Mouse (Mus musculus) neural tube, embryonic 14.5 days (tissue): ENCODE measurements around the gene Slbp. TPM values are rescaled to one million over a fixed set of nuclear protein-coding genes. Genes with fewer than 3 reads are reported as not detected.

Source experiments
- ATAC-seq: fragments of 200-750 bp; cut with Nextera tagmentation; 2 replicates; pipeline ENCODE4 v1.8.0; 2017; ENCODE audit warnings: low read depth, mild to moderate bottlenecking, moderate TSS enrichment, moderate library complexity
- H3K27ac ChIP-seq: fragments of 300-500 bp; sonication (generic); 2 replicates; pipeline ENCODE4 v1.5.1; 2014; ENCODE audit warnings: low read depth, mild to moderate bottlenecking, control low read depth, low read length, moderate library complexity, mixed read lengths
- H3K27me3 ChIP-seq: fragments of 300-500 bp; sonication (generic); 2 replicates; pipeline ENCODE4 v1.6.1; 2014; ENCODE audit warnings: low read length; ENCODE audit not compliant: control insufficient read depth, insufficient read depth
- H3K36me3 ChIP-seq: fragments of 300-500 bp; sonication (generic); 2 replicates; pipeline ENCODE4 v1.6.1; 2014; ENCODE audit warnings: low read length, mixed read lengths; ENCODE audit not compliant: control insufficient read depth, insufficient read depth
- H3K4me1 ChIP-seq: fragments of 300-500 bp; sonication (generic); 2 replicates; pipeline ENCODE4 v1.6.1; 2014; ENCODE audit warnings: low read length; ENCODE audit not compliant: control insufficient read depth, insufficient read depth
- H3K4me2 ChIP-seq: fragments of 300-500 bp; sonication (generic); 2 replicates; pipeline ENCODE4 v1.6.1; 2014; ENCODE audit warnings: mild to moderate bottlenecking, low read depth, low read length, control low read depth
- H3K4me3 ChIP-seq: fragments of 300-500 bp; sonication (generic); 2 replicates; pipeline ENCODE4 v1.5.1; 2014; ENCODE audit warnings: low read depth, low read length, control low read depth, mixed read lengths
- H3K9ac ChIP-seq: fragments of 300-500 bp; sonication (generic); replicated peaks from 2 replicates; pipeline ENCODE4 v1.6.1; 2014; ENCODE audit warnings: low read depth, mild to moderate bottlenecking, control low read depth, low read length, mixed read lengths
- H3K9me3 ChIP-seq: fragments of 300-500 bp; sonication (generic); 2 replicates; pipeline ENCODE4 v1.6.1; 2016; ENCODE audit warnings: low read length; ENCODE audit not compliant: control insufficient read depth
- WGBS: fragments of 180-500 bp; shearing (Covaris S2); extraction: QIAGEN DNeasy Blood & Tissue Kit; methylation state at CpG from one replicate; pipeline ENCODE4 v1.1.7; 2014; 5-methylcytosine and 5-hydroxymethylcytosine counted together
- polyA plus RNA-seq: library from polyadenylated mRNA; unstranded; fragments of >200 nt; fragmentation: Nextera tagmentation; extraction: Ambion mirVana; gene quantifications from 2 replicates; pipeline ENCODE4 v1.2.1, GENCODE M21; 2014

Gene Slbp
- polyA plus RNA-seq, 1 experiment from 2014 or later: 118 TPM

DNA sequence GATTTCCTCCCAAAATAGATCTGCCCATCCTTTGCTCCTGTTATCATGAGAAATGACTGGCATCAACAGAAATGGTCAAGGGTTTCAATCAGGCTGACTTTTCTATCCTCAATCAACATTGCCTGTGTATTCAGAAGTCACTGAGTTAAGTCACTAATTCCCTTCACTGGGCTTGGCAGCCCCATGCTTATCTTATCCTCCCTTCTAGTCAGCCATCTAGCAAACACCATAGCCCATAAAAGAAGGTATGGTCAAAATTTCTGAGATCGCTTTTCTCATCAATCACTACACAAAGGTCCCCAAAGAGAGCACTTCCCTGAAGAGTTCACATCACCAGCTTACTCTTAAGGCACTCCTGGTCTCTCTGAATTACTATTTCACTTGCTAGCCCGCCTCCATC, 1.4 kb downstream of the Slbp start:
- 19% methylated on average over 2 of the region's 2 CpGs for WGBS
- peaks cover 14% of the 10 kb centered on the region for H3K4me1 ChIP-seq
- no peak for ATAC-seq
- H3K4me3 ChIP-seq: peak overlapping the region; percentile 72
- H3K4me2 ChIP-seq: peak overlapping the region; percentile 46
- peak overlapping the region; percentile 76 for H3K9ac ChIP-seq
- peak overlapping the region; percentile 94 for H3K27ac ChIP-seq
- peaks cover 23% of the 10 kb centered on the region; the same call in 1 of the 2 replicates for H3K36me3 ChIP-seq
- H3K9me3 ChIP-seq: no peaks in the 10 kb centered on the region
- H3K27me3 ChIP-seq: no peaks in the 10 kb centered on the region

DNA sequence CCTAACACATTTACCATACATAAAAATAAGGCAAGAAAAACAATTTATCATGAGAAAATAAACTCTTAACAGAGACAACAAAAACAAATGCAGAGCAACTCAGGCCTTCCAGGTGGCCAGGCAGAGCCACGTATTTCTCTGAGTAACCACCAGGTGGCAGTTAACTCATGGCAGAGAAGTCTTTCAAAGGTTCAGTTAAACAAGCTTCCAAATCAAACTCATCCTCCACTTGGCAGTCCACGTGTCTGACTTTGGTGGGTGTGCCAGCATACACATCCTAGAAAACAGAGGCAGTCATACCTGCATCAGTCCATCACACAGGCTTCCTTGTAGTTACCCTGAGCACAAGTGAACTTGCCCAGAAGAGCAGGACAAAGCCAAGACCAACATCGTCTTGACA, 11.7 kb downstream of the Slbp start:
- Histone ChIP-seq H3K4me1 (no peaks in the 10 kb centered on the region), H3K36me3 (peaks cover 23% of the 10 kb centered on the region), H3K9me3 (no peaks in the 10 kb centered on the region), H3K9ac (no peak overlapping the region), H3K27ac (no peak overlapping the region), H3K27me3 (no peaks in the 10 kb centered on the region), H3K4me2 (no peak overlapping the region), H3K4me3 (no peak overlapping the region)
- ATAC-seq: no peak
- WGBS: 39% methylated on average over 3 of the region's 3 CpGs

DNA sequence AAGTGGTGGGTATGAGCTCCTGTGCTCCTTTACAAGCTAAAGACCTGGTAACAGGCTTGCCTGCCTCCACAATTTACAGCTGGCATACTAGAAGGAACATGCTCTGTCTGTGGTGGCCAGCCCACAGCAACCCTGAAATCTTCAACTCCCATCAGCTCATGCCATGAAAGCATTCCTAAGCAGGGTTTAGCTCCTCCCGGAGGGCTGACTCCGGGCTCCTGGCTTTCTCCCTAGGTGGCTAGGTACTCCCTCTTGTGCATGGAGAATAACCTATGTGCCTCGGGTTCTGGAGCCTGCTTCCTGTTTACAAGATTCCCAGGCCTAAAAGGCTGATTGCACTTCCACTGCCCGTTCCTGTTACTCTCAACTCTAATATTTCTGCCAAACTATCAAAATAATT, 13.5 kb downstream of the Slbp start:
- H3K4me2 ChIP-seq: no peak overlapping the region
- 63% methylated on average over 4 of the region's 4 CpGs for WGBS
- no peak overlapping the region for H3K4me3 ChIP-seq
- ATAC-seq: no peak
- no peak overlapping the region for H3K27ac ChIP-seq
- no peaks in the 10 kb centered on the region for H3K9me3 ChIP-seq
- H3K36me3 ChIP-seq: peaks cover 14% of the 10 kb centered on the region
- no peaks in the 10 kb centered on the region for H3K27me3 ChIP-seq
- no peaks in the 10 kb centered on the region for H3K4me1 ChIP-seq
- H3K9ac ChIP-seq: no peak overlapping the region

DNA sequence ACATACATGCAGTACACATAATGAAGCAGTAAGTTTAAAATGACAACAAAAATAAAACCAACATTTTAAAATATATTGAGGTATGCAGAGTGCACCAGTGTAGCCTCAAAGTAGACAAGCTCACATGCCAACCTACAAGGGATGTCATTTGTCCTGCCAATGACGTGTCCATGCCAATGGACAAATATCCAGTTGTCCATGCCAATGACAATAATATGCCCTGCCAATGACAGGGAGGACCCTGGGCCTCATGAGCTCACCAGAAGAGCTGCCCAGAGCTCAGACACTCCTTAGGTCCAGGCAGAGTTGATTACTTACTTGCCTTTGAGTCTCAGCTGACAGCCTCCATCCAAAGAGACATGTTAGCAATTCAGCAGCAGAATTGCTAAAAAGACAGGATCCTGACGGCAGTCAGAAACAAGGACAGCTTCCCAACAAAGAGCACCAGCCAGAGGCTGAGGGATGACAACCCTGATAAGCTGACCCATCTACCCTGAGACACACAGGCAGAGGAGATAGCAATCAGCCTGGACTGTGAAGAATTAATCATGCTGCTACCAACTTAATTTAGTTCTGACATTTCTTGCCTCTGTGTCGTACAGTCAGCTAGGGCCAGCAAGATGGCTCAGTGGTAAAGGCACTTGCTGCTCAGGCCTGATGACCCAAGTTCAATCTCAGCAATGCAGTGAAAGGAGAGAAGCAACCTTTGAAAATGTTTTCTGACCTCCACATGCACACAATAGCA, 14.6 kb downstream of the Slbp start:
- H3K9ac ChIP-seq: no peak overlapping the region
- no peaks in the 10 kb centered on the region for H3K27me3 ChIP-seq
- H3K4me3 ChIP-seq: no peak overlapping the region
- WGBS: 84% methylated on average over 3 of the region's 3 CpGs
- no peak overlapping the region for H3K27ac ChIP-seq
- no peaks in the 10 kb centered on the region for H3K4me1 ChIP-seq
- no peak overlapping the region for H3K4me2 ChIP-seq
- ATAC-seq: no peak
- no peaks in the 10 kb centered on the region for H3K9me3 ChIP-seq
- H3K36me3 ChIP-seq: peaks cover 6% of the 10 kb centered on the region

DNA sequence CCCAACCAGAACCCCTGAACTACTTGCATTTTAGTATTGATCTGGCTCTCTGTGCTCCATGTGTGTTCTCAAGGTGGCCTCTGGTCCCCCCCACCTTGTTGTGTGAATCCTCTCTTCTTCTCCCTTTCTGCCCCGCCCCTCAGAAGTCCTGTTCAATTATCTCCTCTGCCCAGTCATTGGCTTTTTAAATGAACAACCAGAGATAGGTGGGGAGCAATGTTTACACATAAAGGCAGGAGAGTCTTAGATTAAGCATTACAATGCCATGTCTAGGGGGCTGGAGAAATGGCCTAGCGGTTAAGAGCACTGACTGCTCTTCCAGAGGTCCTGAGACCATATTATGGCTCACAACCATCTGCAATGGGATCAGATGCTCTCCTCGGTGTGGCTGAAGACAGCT, 17.0 kb downstream of the Slbp start:
- Histone ChIP-seq H3K27ac (no peak overlapping the region), H3K36me3 (no peaks in the 10 kb centered on the region; the same call in 1 of the 2 replicates), H3K27me3 (no peaks in the 10 kb centered on the region), H3K9me3 (no peaks in the 10 kb centered on the region), H3K4me1 (peaks cover 4% of the 10 kb centered on the region; the same call in 1 of the 2 replicates), H3K4me2 (no peak overlapping the region), H3K9ac (no peak overlapping the region), H3K4me3 (no peak overlapping the region)
- ATAC-seq: no peak
- WGBS: 94% methylated on average over 3 of the region's 3 CpGs

DNA sequence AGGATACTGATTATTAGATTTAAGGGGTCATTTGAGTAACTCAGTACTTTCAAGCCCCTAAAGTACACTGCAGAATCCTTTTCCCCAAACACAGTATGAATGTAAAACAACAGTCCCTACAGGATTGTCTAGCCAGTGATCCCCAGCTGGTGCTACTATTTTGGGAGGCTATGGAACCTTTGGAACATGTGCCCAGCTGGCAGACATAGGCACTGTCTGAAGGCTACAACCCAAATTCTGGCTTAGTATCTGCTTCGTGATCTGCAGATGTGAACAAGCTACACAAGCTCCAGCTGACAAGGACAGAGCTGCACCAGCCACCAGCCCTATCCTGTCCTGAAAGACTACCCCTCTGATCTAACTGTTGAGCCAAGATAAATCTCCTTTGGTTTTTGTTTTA, 19.8 kb downstream of the Slbp start:
- no peaks in the 10 kb centered on the region for H3K9me3 ChIP-seq
- no peak overlapping the region for H3K4me2 ChIP-seq
- H3K4me3 ChIP-seq: no peak overlapping the region
- H3K9ac ChIP-seq: no peak overlapping the region
- H3K27ac ChIP-seq: no peak overlapping the region
- peaks cover 11% of the 10 kb centered on the region for H3K4me1 ChIP-seq
- no peaks in the 10 kb centered on the region for H3K27me3 ChIP-seq
- H3K36me3 ChIP-seq: no peaks in the 10 kb centered on the region
- WGBS: 88% methylated on average over 1 of the region's 1 CpGs
- ATAC-seq: no peak

DNA sequence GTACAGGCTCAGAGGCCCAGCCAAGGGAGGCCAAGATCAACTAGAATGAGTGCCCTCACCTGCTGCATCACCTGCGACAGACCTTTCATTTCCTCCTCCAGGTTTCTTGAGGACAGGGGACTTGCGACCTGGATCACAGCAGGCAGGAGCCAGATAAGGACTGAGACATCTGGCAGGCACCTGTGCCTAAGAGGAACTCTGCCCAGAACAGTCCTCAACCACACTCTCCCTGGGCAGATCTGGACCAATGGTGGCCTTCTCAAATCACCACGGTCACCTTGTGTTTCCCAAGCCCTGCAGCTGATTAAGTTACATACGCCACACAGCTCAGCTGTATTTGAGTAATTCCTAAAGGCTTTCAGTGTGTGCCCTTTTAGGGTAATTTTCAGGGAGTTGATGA, 21.8 kb downstream of the Slbp start:
- ATAC-seq: no peak
- Histone ChIP-seq H3K4me1 (peaks cover 11% of the 10 kb centered on the region), H3K4me3 (peak overlapping the region; percentile 78; the same call in 1 of the 2 replicates), H3K4me2 (peak overlapping the region; percentile 69; the same call in 1 of the 2 replicates), H3K27ac (no peak overlapping the region), H3K36me3 (no peaks in the 10 kb centered on the region), H3K9me3 (no peaks in the 10 kb centered on the region), H3K9ac (no peak overlapping the region), H3K27me3 (no peaks in the 10 kb centered on the region)
- 81% methylated on average over 4 of the region's 4 CpGs for WGBS

DNA sequence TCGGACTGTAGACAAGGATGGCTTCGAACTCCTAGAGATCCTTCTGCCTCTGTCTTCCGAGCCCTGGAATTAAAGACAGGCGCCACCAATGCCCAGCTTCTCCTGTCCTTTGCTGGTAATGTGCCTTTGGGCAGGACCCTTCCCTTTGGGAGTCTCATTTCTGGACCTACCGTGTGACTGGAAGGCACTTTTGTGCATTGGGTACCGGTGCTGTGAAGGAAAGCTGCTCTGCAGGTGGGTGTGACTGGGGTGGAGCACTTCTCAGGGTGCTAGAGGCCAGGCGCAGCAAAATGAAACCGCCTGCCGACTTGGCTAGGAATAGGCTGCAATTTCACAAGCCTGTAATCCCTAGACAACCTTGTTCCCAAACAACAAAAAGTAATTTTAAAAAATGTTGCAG, 22.3 kb downstream of the Slbp start:
- ATAC-seq: peak; percentile 25
- peak overlapping the region; percentile 74 for H3K27ac ChIP-seq
- peaks cover 11% of the 10 kb centered on the region for H3K4me1 ChIP-seq
- no peaks in the 10 kb centered on the region for H3K36me3 ChIP-seq
- no peaks in the 10 kb centered on the region for H3K27me3 ChIP-seq
- H3K9ac ChIP-seq: peak overlapping the region; percentile 62
- peak overlapping the region; percentile 69 for H3K4me2 ChIP-seq
- 5% methylated on average over 9 of the region's 9 CpGs for WGBS
- no peaks in the 10 kb centered on the region for H3K9me3 ChIP-seq
- peak overlapping the region; percentile 78 for H3K4me3 ChIP-seq

DNA sequence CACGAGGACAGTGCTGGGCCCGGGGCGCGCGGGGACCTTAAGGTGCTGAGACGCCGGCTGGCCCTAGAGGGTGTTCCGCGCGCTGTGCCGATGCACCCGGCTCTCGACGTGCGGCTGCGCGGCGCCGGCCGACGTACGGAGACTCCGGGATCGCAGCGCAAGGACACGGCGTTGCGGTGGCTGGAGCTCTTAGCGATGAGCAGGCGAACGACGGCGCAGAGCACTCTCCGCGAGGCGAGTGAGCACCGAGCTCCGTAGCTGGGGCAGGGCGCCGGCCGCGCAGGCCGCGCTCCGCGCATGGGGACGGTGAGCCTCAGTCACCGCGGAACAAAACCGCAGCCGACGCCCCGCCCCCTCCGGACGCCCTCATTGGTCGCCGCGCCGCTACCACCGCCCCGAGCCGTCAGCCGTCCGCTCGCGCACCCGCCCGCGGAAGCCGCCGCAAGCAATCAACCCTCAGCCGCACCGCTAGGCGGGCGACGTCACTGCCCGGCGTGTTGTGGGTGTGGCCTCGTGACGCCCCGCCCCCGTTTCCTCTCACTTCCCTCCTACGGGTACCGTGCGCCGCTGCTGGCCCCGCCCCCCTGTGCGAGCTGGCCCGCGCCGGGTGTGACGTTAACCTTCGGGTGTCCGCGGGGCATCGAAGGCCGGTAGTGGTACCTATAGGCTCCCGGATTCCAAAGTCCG, 22.9 kb downstream of the Slbp start, which contains the start of the genes Fam53a and Gm9903:
TSS of gene Fam53a (minus strand) at position 335 of the 687 bp plus-strand sequence.
TSS of gene Gm9903 (plus strand) at position 625 of the 687 bp plus-strand sequence.
- Histone ChIP-seq H3K27ac (peak within 1 kb of the TSS; percentile 90), H3K9ac (peak within 1 kb of the TSS; percentile 73), H3K4me3 (peak within 1 kb of the TSS; percentile 78), H3K27me3 (no peaks in the 10 kb centered on the region), H3K4me1 (peaks cover 11% of the 10 kb centered on the region), H3K9me3 (no peaks in the 10 kb centered on the region), H3K36me3 (no peaks in the 10 kb centered on the region), H3K4me2 (peak within 1 kb of the TSS; percentile 90)
- ATAC-seq: peak; percentile 96
- under 1% methylated on average over 81 of the region's 99 CpGs for WGBS
